Mouse (Mus musculus): ENCODE results near the gene B3gat1. TPM values are rescaled to one million over a fixed set of nuclear protein-coding genes. Genes with fewer than 3 reads are reported as not detected.

B3gat1 gene
- polyA plus RNA-seq (2012; rRNA removed) = 202 and 216 TPM in 2 replicates

DNA sequence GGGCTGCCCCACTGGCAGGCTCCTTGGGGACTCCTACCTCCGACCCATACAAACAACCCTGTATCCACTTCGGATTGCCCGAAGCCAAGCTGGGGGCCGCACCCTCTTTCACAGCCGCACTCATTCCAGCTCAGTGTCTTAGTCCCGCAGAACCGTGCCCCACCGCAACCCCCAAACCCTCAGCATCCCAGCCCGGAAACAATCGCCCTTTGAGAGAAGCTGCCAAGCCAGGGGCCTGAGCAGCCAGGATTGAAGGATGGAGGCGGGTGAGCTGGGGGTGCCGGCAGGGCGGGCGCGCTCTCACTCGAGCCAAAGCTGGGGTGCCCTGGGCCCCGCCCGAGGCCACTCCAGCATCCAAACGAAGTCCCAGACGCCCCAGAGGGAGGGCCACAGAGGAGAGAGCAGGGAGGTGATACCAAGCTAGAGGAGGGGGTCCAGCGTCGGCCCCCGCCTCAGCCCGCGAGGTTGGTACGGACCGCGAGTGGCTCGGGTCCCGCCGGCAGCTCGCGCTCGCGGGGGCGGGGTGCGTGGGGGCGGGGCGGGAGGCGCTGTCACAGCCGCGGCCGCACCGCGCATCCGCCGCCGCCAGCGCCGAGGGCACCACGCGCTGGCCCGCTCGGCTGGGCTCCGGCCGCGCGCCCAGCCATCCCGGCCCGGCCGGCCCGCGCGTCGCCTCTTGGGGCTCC is at the start of gene B3gat1:
Gene B3gat1 (plus strand): TSS at position 523 of the 686 bp plus-strand sequence.
- Histone ChIP-seq H3K4me1 (ENCODE audit: control insufficient read depth, insufficient read depth, low read length) (peaks cover 7% of the 10 kb centered on the region; the same call in 1 of the 2 replicates), H3K27ac (ENCODE audit: insufficient read depth, low read length) (peak within 1 kb of the TSS; percentile 97), H3K4me3 (ENCODE audit: insufficient read depth, low read length) (peak within 1 kb of the TSS; percentile 78)
- TF ChIP-seq POLR2A (IDR thresholded peaks at IDR 0.05; ENCODE audit: extremely low read depth, insufficient read depth, low read length) (no peak), CTCF (IDR thresholded peaks at IDR 0.05; ENCODE audit: extremely low read depth, insufficient read depth, low read length) (no peak)

- no peak for TF ChIP-seq CTCF (IDR thresholded peaks at IDR 0.05; ENCODE audit: extremely low read depth, insufficient read depth, low read length)
- no peak for TF ChIP-seq POLR2A (IDR thresholded peaks at IDR 0.05; ENCODE audit: extremely low read depth, insufficient read depth, low read length)
- no peaks in the 10 kb centered on the region for H3K4me1 ChIP-seq (ENCODE audit: control insufficient read depth, insufficient read depth, low read length)
- no peak overlapping the region for H3K27ac ChIP-seq (ENCODE audit: insufficient read depth, low read length)
- no peak overlapping the region for H3K4me3 ChIP-seq (ENCODE audit: insufficient read depth, low read length)
These were observed 44.4 kb upstream of the B3gat1 start for GRCm38 (mm10) chr9:26689171-26689570.

- H3K4me1 ChIP-seq (ENCODE audit: control insufficient read depth, insufficient read depth, low read length) = peaks cover 6% of the 10 kb centered on the region
- no peak overlapping the region for H3K27ac ChIP-seq (ENCODE audit: insufficient read depth, low read length)
- H3K4me3 ChIP-seq (ENCODE audit: insufficient read depth, low read length) = no peak overlapping the region
- TF ChIP-seq POLR2A (IDR thresholded peaks at IDR 0.05; ENCODE audit: extremely low read depth, insufficient read depth, low read length) (no peak), CTCF (IDR thresholded peaks at IDR 0.05; ENCODE audit: extremely low read depth, insufficient read depth, low read length) (no peak)
These were observed 43.4 kb upstream of the B3gat1 start for GRCm38 (mm10) chr9:26689956-26690698.

DNA sequence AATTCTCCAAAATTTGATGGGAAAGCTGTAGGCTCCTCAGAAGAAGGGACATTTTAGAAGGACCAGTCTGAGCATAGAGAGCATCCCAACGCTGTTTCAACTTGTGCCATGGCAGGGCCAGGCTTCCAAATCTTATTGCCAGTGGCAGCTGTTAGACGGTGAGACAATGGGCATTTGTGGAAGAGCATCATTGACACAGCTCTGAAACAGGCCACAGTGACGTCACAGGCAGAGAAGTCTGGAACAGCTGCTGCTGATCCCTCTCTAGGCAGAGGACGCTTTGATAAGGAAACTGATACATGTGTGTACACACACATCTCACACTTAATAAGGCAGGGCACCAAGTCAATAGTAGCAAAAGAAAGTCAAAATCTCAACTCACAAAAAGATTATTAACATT is 40.9 kb upstream of the B3gat1 start:
- Histone ChIP-seq H3K4me3 (ENCODE audit: insufficient read depth, low read length) (no peak overlapping the region), H3K27ac (ENCODE audit: insufficient read depth, low read length) (no peak overlapping the region), H3K4me1 (ENCODE audit: control insufficient read depth, insufficient read depth, low read length) (peaks cover 9% of the 10 kb centered on the region)
- TF ChIP-seq CTCF (IDR thresholded peaks at IDR 0.05; ENCODE audit: extremely low read depth, insufficient read depth, low read length) = no peak
- TF ChIP-seq POLR2A (IDR thresholded peaks at IDR 0.05; ENCODE audit: extremely low read depth, insufficient read depth, low read length) = no peak

- Histone ChIP-seq H3K27ac (ENCODE audit: insufficient read depth, low read length) (no peak overlapping the region), H3K4me3 (ENCODE audit: insufficient read depth, low read length) (no peak overlapping the region), H3K4me1 (ENCODE audit: control insufficient read depth, insufficient read depth, low read length) (peaks cover 12% of the 10 kb centered on the region)
- TF ChIP-seq CTCF (IDR thresholded peaks at IDR 0.05; ENCODE audit: extremely low read depth, insufficient read depth, low read length) = no peak
- no peak for TF ChIP-seq POLR2A (IDR thresholded peaks at IDR 0.05; ENCODE audit: extremely low read depth, insufficient read depth, low read length)
These were observed 38.9 kb upstream of the B3gat1 start for GRCm38 (mm10) chr9:26694656-26695055.

- TF ChIP-seq CTCF (IDR thresholded peaks at IDR 0.05; ENCODE audit: extremely low read depth, insufficient read depth, low read length) (no peak), POLR2A (IDR thresholded peaks at IDR 0.05; ENCODE audit: extremely low read depth, insufficient read depth, low read length) (no peak)
- no peak overlapping the region for H3K27ac ChIP-seq (ENCODE audit: insufficient read depth, low read length)
- H3K4me3 ChIP-seq (ENCODE audit: insufficient read depth, low read length) = no peak overlapping the region
- H3K4me1 ChIP-seq (ENCODE audit: control insufficient read depth, insufficient read depth, low read length) = peaks cover 12% of the 10 kb centered on the region
These were observed 38.4 kb upstream of the B3gat1 start for GRCm38 (mm10) chr9:26695178-26695577.

DNA sequence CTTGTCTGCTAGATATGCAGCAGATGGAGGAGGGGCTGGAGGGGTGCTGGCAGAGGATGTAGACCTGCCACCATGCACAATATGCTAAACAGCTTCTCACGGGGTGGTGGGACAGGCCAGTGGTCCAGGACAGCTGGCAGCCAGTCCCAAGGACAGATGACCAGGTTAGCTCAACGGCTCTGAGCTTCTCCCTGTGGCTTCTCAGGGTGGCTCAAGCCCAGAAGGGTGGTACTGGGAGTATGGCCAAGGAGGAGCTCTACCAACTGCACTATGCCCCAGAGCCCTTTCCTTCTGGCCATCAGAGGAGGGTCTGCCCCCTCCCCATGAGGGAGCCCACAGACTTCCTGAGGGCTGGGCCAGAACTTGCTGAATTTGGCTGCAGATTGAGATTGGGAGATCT is 35.2 kb upstream of the B3gat1 start:
- H3K4me3 ChIP-seq (ENCODE audit: insufficient read depth, low read length) = no peak overlapping the region
- TF ChIP-seq CTCF (IDR thresholded peaks at IDR 0.05; ENCODE audit: extremely low read depth, insufficient read depth, low read length) (no peak), POLR2A (IDR thresholded peaks at IDR 0.05; ENCODE audit: extremely low read depth, insufficient read depth, low read length) (no peak)
- H3K27ac ChIP-seq (ENCODE audit: insufficient read depth, low read length) = no peak overlapping the region
- peaks cover 12% of the 10 kb centered on the region for H3K4me1 ChIP-seq (ENCODE audit: control insufficient read depth, insufficient read depth, low read length)

GRCm38 (mm10) chr9:26700329-26700728 is 33.2 kb upstream of the B3gat1 start:
- no peak for TF ChIP-seq CTCF (IDR thresholded peaks at IDR 0.05; ENCODE audit: extremely low read depth, insufficient read depth, low read length)
- TF ChIP-seq POLR2A (IDR thresholded peaks at IDR 0.05; ENCODE audit: extremely low read depth, insufficient read depth, low read length) = no peak
- no peak overlapping the region for H3K27ac ChIP-seq (ENCODE audit: insufficient read depth, low read length)
- H3K4me1 ChIP-seq (ENCODE audit: control insufficient read depth, insufficient read depth, low read length) = peaks cover 4% of the 10 kb centered on the region; the same call in 1 of the 2 replicates
- H3K4me3 ChIP-seq (ENCODE audit: insufficient read depth, low read length) = no peak overlapping the region

DNA sequence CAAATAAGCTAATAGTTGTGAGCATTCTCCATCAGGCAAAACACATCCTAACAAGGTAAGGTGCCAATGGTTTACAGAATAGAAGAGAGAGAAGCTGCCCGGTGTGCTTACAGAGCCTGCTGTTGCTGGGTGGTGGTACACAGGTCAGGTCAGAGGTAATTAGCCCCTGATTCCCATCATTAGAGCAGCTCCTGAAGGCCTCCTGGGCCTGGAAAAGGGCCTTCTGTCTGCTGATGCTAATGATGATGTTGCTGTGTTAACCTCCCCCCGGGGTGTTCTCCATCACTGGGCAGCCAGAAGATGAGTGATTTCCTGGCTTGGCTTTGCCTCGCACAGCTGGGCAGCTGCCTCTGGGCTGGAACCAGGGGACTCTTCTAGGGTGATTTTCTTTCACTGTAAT is 15.1 kb upstream of the B3gat1 start:
- no peaks in the 10 kb centered on the region for H3K4me1 ChIP-seq (ENCODE audit: control insufficient read depth, insufficient read depth, low read length)
- H3K27ac ChIP-seq (ENCODE audit: insufficient read depth, low read length) = no peak overlapping the region
- TF ChIP-seq CTCF (IDR thresholded peaks at IDR 0.05; ENCODE audit: extremely low read depth, insufficient read depth, low read length) (no peak), POLR2A (IDR thresholded peaks at IDR 0.05; ENCODE audit: extremely low read depth, insufficient read depth, low read length) (no peak)
- H3K4me3 ChIP-seq (ENCODE audit: insufficient read depth, low read length) = no peak overlapping the region

DNA sequence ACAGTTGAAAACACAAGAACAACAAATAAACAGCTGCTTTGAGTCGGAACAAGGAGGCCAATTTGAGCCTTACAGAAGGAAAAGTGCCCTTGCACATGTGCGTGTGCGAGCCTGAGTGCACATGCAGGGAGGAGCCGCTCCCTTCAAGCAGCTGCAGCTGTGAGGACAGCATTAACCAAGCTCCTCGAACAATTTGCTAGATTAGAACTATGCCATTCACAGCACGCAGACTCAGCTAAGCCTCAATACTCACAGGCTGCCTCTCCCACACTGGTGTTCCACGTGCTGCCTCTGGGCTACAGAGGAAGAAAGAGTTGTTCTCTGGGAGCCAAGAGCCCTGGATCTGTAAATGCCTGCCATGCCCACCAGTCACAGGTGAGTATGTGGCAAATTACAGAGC is 11.8 kb upstream of the B3gat1 start:
- TF ChIP-seq CTCF (IDR thresholded peaks at IDR 0.05; ENCODE audit: extremely low read depth, insufficient read depth, low read length) (no peak), POLR2A (IDR thresholded peaks at IDR 0.05; ENCODE audit: extremely low read depth, insufficient read depth, low read length) (no peak)
- Histone ChIP-seq H3K4me1 (ENCODE audit: control insufficient read depth, insufficient read depth, low read length) (no peaks in the 10 kb centered on the region), H3K4me3 (ENCODE audit: insufficient read depth, low read length) (no peak overlapping the region), H3K27ac (ENCODE audit: insufficient read depth, low read length) (no peak overlapping the region)

Measured in cortical plate, adult 2 months (tissue).